Mouse (Mus musculus) liver, embryonic 13.5 days (tissue): Measurements from ENCODE around the gene Fam43b. TPM values are rescaled to one million over a fixed set of nuclear protein-coding genes. Genes with fewer than 3 reads are reported as not detected.

Experiments used
- ATAC-seq: fragments of 200-750 bp; cut with Nextera tagmentation; 2 replicates; pipeline ENCODE4 v1.8.0; 2017; ENCODE audit warnings: low read depth, mild to moderate bottlenecking, moderate number of reproducible peaks, moderate library complexity
- DNase-seq: peaks from one replicate; pipeline ENCODE4 v3.0.0; 2022
- H3K27ac ChIP-seq: fragments of 300-500 bp; sonication (generic); 2 replicates; pipeline ENCODE4 v1.5.1; 2015; ENCODE audit warnings: moderate library complexity, mild to moderate bottlenecking, inconsistent platforms
- H3K27me3 ChIP-seq: fragments of 300-500 bp; sonication (generic); 2 replicates; pipeline ENCODE4 v1.6.1; 2015; ENCODE audit warnings: mild to moderate bottlenecking, inconsistent platforms
- H3K36me3 ChIP-seq: fragments of 300-500 bp; sonication (generic); 2 replicates; pipeline ENCODE4 v1.6.1; 2015; ENCODE audit warnings: mild to moderate bottlenecking, inconsistent platforms
- H3K4me1 ChIP-seq: fragments of 300-500 bp; sonication (generic); replicated peaks from 2 replicates; pipeline ENCODE4 v1.6.1; 2015; ENCODE audit warnings: inconsistent platforms
- H3K4me2 ChIP-seq: fragments of 300-500 bp; sonication (generic); 2 replicates; pipeline ENCODE4 v1.6.1; 2015; ENCODE audit warnings: inconsistent platforms, mild to moderate bottlenecking, moderate library complexity
- H3K4me3 ChIP-seq: fragments of 300-500 bp; sonication (generic); replicated peaks from 2 replicates; pipeline ENCODE4 v1.5.1; 2015; ENCODE audit warnings: mild to moderate bottlenecking, inconsistent platforms
- H3K9ac ChIP-seq: fragments of 300-500 bp; sonication (generic); 2 replicates; pipeline ENCODE4 v1.6.1; 2015; ENCODE audit warnings: mild to moderate bottlenecking, inconsistent platforms
- H3K9me3 ChIP-seq: fragments of 300-500 bp; sonication (generic); replicated peaks from 2 replicates; pipeline ENCODE4 v1.6.1; 2016; ENCODE audit warnings: inconsistent platforms
- WGBS: fragments of 180-500 bp; shearing (Covaris S2); methylation state at CpG from one replicate; pipeline ENCODE4 v1.1.7; 2015; ENCODE audit not compliant: insufficient replicate concordance; 5-methylcytosine and 5-hydroxymethylcytosine counted together
- polyA plus RNA-seq: library from polyadenylated mRNA; unstranded; fragments of >200 nt; fragmentation: Nextera tagmentation; extraction: Ambion mirVana; gene quantifications from 2 replicates; pipeline ENCODE4 v1.2.1, GENCODE M21; 2015

Gene Fam43b
- polyA plus RNA-seq, 1 experiment from 2014 or later: not detected

GRCm38 (mm10) chr4:138417882-138418281, 21.6 kb upstream of the Fam43b start:
- H3K9me3 ChIP-seq: no peaks in the 10 kb centered on the region
- H3K4me1 ChIP-seq: no peaks in the 10 kb centered on the region
- DNase-seq (no peak), ATAC-seq (no peak)
- 59% methylated on average over 4 of the region's 4 CpGs for WGBS
- no peak overlapping the region for H3K4me2 ChIP-seq
- H3K27me3 ChIP-seq: peaks cover 48% of the 10 kb centered on the region
- H3K4me3 ChIP-seq: no peak overlapping the region
- no peak overlapping the region for H3K27ac ChIP-seq
- no peak overlapping the region for H3K9ac ChIP-seq
- no peaks in the 10 kb centered on the region for H3K36me3 ChIP-seq

- Histone ChIP-seq H3K4me2 (no peak overlapping the region), H3K4me3 (no peak overlapping the region), H3K27ac (no peak overlapping the region), H3K27me3 (peaks cover 49% of the 10 kb centered on the region), H3K36me3 (no peaks in the 10 kb centered on the region), H3K9ac (no peak overlapping the region), H3K4me1 (no peaks in the 10 kb centered on the region), H3K9me3 (no peaks in the 10 kb centered on the region)
- 46% methylated on average over 5 of the region's 5 CpGs for WGBS
- DNase-seq: no peak
- ATAC-seq: no peak
Measured at GRCm38 (mm10) chr4:138416414-138416813, 20.1 kb upstream of the Fam43b start.

- no peak overlapping the region for H3K4me3 ChIP-seq
- H3K4me1 ChIP-seq: no peaks in the 10 kb centered on the region
- H3K4me2 ChIP-seq: no peak overlapping the region
- ATAC-seq (no peak), DNase-seq (no peak)
- H3K9ac ChIP-seq: no peak overlapping the region
- H3K27me3 ChIP-seq: peaks cover 50% of the 10 kb centered on the region
- 38% methylated on average over 3 of the region's 3 CpGs for WGBS
- H3K9me3 ChIP-seq: no peaks in the 10 kb centered on the region
- H3K36me3 ChIP-seq: no peaks in the 10 kb centered on the region
- no peak overlapping the region for H3K27ac ChIP-seq
Measured at GRCm38 (mm10) chr4:138415991-138416390, 19.7 kb upstream of the Fam43b start.

GRCm38 (mm10) chr4:138414725-138415124, 18.4 kb upstream of the Fam43b start:
- H3K9ac ChIP-seq: no peak overlapping the region
- no peak for DNase-seq
- 7% methylated on average over 6 of the region's 6 CpGs for WGBS
- H3K36me3 ChIP-seq: no peaks in the 10 kb centered on the region
- H3K4me1 ChIP-seq: no peaks in the 10 kb centered on the region
- no peak overlapping the region for H3K4me3 ChIP-seq
- peaks cover 53% of the 10 kb centered on the region for H3K27me3 ChIP-seq
- H3K4me2 ChIP-seq: no peak overlapping the region
- no peaks in the 10 kb centered on the region for H3K9me3 ChIP-seq
- H3K27ac ChIP-seq: no peak overlapping the region
- no peak for ATAC-seq

- no peak for ATAC-seq
- Histone ChIP-seq H3K4me2 (no peak overlapping the region), H3K27me3 (peaks cover 41% of the 10 kb centered on the region)
Measured at GRCm38 (mm10) chr4:138411504-138412121, 15.3 kb upstream of the Fam43b start.

GRCm38 (mm10) chr4:138411011-138411410, 14.7 kb upstream of the Fam43b start:
- Histone ChIP-seq H3K27ac (no peak overlapping the region), H3K9me3 (no peaks in the 10 kb centered on the region), H3K4me1 (no peaks in the 10 kb centered on the region), H3K36me3 (no peaks in the 10 kb centered on the region), H3K4me2 (no peak overlapping the region), H3K4me3 (no peak overlapping the region), H3K27me3 (peaks cover 40% of the 10 kb centered on the region), H3K9ac (no peak overlapping the region)
- WGBS: 14% methylated on average over 5 of the region's 5 CpGs
- ATAC-seq (no peak), DNase-seq (no peak)

More at GRCm38 (mm10) chr4:138411504-138412121, 15.3 kb upstream of the Fam43b start:
- H3K36me3 ChIP-seq: no peaks in the 10 kb centered on the region
- WGBS: 50% methylated on average over 7 of the region's 7 CpGs
- no peak overlapping the region for H3K27ac ChIP-seq
- no peak for DNase-seq
- no peak overlapping the region for H3K9ac ChIP-seq
- no peaks in the 10 kb centered on the region for H3K4me1 ChIP-seq
- no peaks in the 10 kb centered on the region for H3K9me3 ChIP-seq
- no peak overlapping the region for H3K4me3 ChIP-seq

- no peaks in the 10 kb centered on the region for H3K4me1 ChIP-seq
- peaks cover 15% of the 10 kb centered on the region for H3K27me3 ChIP-seq
- no peaks in the 10 kb centered on the region for H3K9me3 ChIP-seq
- ATAC-seq (no peak), DNase-seq (no peak)
- no peak overlapping the region for H3K4me3 ChIP-seq
- H3K27ac ChIP-seq: no peak overlapping the region
- H3K9ac ChIP-seq: no peak overlapping the region
- H3K36me3 ChIP-seq: no peaks in the 10 kb centered on the region
- H3K4me2 ChIP-seq: no peak overlapping the region
- WGBS: 24% methylated on average over 12 of the region's 13 CpGs
Measured at GRCm38 (mm10) chr4:138407479-138408194, 11.3 kb upstream of the Fam43b start.

- H3K4me3 ChIP-seq: no peak overlapping the region
- H3K36me3 ChIP-seq: no peaks in the 10 kb centered on the region
- ATAC-seq (no peak), DNase-seq (no peak)
- no peaks in the 10 kb centered on the region for H3K9me3 ChIP-seq
- H3K4me2 ChIP-seq: no peak overlapping the region
- no peak overlapping the region for H3K9ac ChIP-seq
- H3K27me3 ChIP-seq: 0 out of 2 replicates have a peak, but pooled peaks cover 5% of the 10 kb centered on the region
- H3K27ac ChIP-seq: no peak overlapping the region
- H3K4me1 ChIP-seq: no peaks in the 10 kb centered on the region
- WGBS: 4% methylated on average over 2 of the region's 2 CpGs
Measured at GRCm38 (mm10) chr4:138404806-138405205, 8.5 kb upstream of the Fam43b start.

GRCm38 (mm10) chr4:138396711-138397110, 383 bp upstream of the Fam43b start:
- 11% methylated on average over 8 of the region's 8 CpGs for WGBS
- Histone ChIP-seq H3K4me1 (peaks cover 7% of the 10 kb centered on the region; the same call in 1 of the 2 replicates), H3K36me3 (no peaks in the 10 kb centered on the region), H3K4me3 (peak overlapping the region; percentile 18; the same call in 1 of the 2 replicates), H3K27ac (no peak overlapping the region), H3K9me3 (no peaks in the 10 kb centered on the region), H3K4me2 (no peak overlapping the region), H3K27me3 (peaks cover 76% of the 10 kb centered on the region), H3K9ac (no peak overlapping the region)
- DNase-seq (no peak), ATAC-seq (no peak)

- Histone ChIP-seq H3K27me3 (peaks cover 83% of the 10 kb centered on the region), H3K9ac (no peak overlapping the region), H3K36me3 (no peaks in the 10 kb centered on the region), H3K27ac (no peak overlapping the region), H3K4me3 (peak overlapping the region; percentile 18), H3K4me2 (peak overlapping the region; percentile 36), H3K4me1 (peaks cover 7% of the 10 kb centered on the region; the same call in 1 of the 2 replicates), H3K9me3 (no peaks in the 10 kb centered on the region)
- no peak for ATAC-seq
- WGBS: 2% methylated on average over 96 of the region's 103 CpGs
- DNase-seq: no peak
Measured at GRCm38 (mm10) chr4:138395087-138395970, 999 bp downstream of the Fam43b start.

GRCm38 (mm10) chr4:138393703-138394102, 2.6 kb downstream of the Fam43b start:
- no peaks in the 10 kb centered on the region for H3K9me3 ChIP-seq
- no peak for ATAC-seq
- 52% methylated on average over 7 of the region's 7 CpGs for WGBS
- no peak overlapping the region for H3K9ac ChIP-seq
- H3K36me3 ChIP-seq: no peaks in the 10 kb centered on the region
- peaks cover 7% of the 10 kb centered on the region; the same call in 1 of the 2 replicates for H3K4me1 ChIP-seq
- H3K27ac ChIP-seq: no peak overlapping the region
- H3K4me2 ChIP-seq: no peak overlapping the region
- peaks cover 83% of the 10 kb centered on the region for H3K27me3 ChIP-seq
- H3K4me3 ChIP-seq: no peak overlapping the region
- DNase-seq: no peak
